10 mouse cellular contexts compared by ENCODE assay signal in genomic region chr14:57529086-57529785, GRCm38 (mm10). TPM values are rescaled to one million over a fixed set of nuclear protein-coding genes. Genes with fewer than 3 reads are reported as not detected.
DNase-seq lines count a peak whose midpoint lies in the region; ATAC-seq and TF ChIP-seq lines count a peak whose summit lies in the region.
"Had no signal": no experiment of that assay in that cellular context is flagged by ENCODE, and none has a peak within 500 bp of the region (broad histone marks: within the 10 kb centered on the region; RNA-seq: fewer than 3 reads in every experiment).

No protein-coding gene starts in this region.

- no peaks in the 10 kb centered on the region for H3K9me3 ChIP-seq in kidney, embryonic 15.5 days (replicated peaks)
- no peaks in the 10 kb centered on the region for H3K9me3 ChIP-seq in MEL (replicated peaks; ENCODE audit: insufficient read depth, low read length)
- H3K9me3 ChIP-seq in hindbrain, embryonic 12.5 days (replicated peaks): no peaks in the 10 kb centered on the region
- H3K9me3 ChIP-seq in forebrain, postnatal 0 days (ENCODE audit: low read length): no peaks in the 10 kb centered on the region
- H3K9me3 ChIP-seq: lung, embryonic 15.5 days had no signal

- H3K36me3 ChIP-seq in kidney, embryonic 15.5 days: no peaks in the 10 kb centered on the region
- H3K36me3 ChIP-seq in MEL (ENCODE audit: control insufficient read depth in 1 of 2, insufficient read depth in 2 of 2, low read length in 2 of 2): peaks cover 0 to 6% of the 10 kb centered on the region in 2 experiments; a peak in 2 of 4 replicates
- H3K36me3 ChIP-seq in hindbrain, embryonic 12.5 days: no peaks in the 10 kb centered on the region
- peaks cover 5% of the 10 kb centered on the region for H3K36me3 ChIP-seq in forebrain, postnatal 0 days (ENCODE audit: insufficient read depth)
- H3K36me3 ChIP-seq: lung, embryonic 15.5 days had no signal

- no peak overlapping the region for H3K27ac ChIP-seq in kidney, embryonic 15.5 days
- no peak overlapping the region for H3K27ac ChIP-seq in MEL (ENCODE audit: control insufficient read depth, low read depth, low read length)
- H3K27ac ChIP-seq in gastrocnemius, adult 2 months: peak overlapping the region; percentile 38; the same call in 1 of the 2 replicates
- no peak overlapping the region for H3K27ac ChIP-seq in hindbrain, embryonic 12.5 days
- no peak overlapping the region for H3K27ac ChIP-seq in forebrain, postnatal 0 days (ENCODE audit: low read depth, low read length)
- H3K27ac ChIP-seq: lung, embryonic 15.5 days had no signal

- ATAC-seq in kidney, embryonic 15.5 days (replicated peaks; ENCODE audit: low FRiP score): no peak
- ATAC-seq in hindbrain, embryonic 12.5 days (ENCODE audit: low FRiP score): no peak
- ATAC-seq in forebrain, postnatal 0 days: no peak
- ATAC-seq: Patski had no signal

- TF ChIP-seq RAD21 in MEL (IDR thresholded peaks at IDR 0.05; ENCODE audit: low read depth, low read length): no peak

- no peak for TF ChIP-seq EP300 in MEL (IDR thresholded peaks at IDR 0.05; ENCODE audit: low read depth in 1 of 2, low read length in 2 of 2)

- TF ChIP-seq POLR2A in MEL (IDR thresholded peaks at IDR 0.05; ENCODE audit: control insufficient read depth in 1 of 2, insufficient read depth in 1 of 2, low read depth in 1 of 2, low read length in 2 of 2, poor library complexity in 1 of 2): no peak

- no peaks in the 10 kb centered on the region for H3K79me2 ChIP-seq in MEL (ENCODE audit: control insufficient read depth, insufficient read depth, low read length, poor library complexity)

- no peak for TF ChIP-seq CTCF in MEL (IDR thresholded peaks at IDR 0.05 in 2 of 3, conservative IDR thresholded peaks at IDR 0.05 in 1 of 3; ENCODE audit: control insufficient read depth in 1 of 3, insufficient read depth in 1 of 3, low read depth in 2 of 3, low read length in 3 of 3, poor library complexity in 1 of 3, severe bottlenecking in 1 of 3)
- TF ChIP-seq CTCF in gastrocnemius, adult 2 months (IDR thresholded peaks at IDR 0.05): no peak
- TF ChIP-seq CTCF in forebrain, postnatal 0 days (IDR thresholded peaks at IDR 0.05; ENCODE audit: low read depth): no peak

- H3K4me1 ChIP-seq in kidney, embryonic 15.5 days: peaks cover 23% of the 10 kb centered on the region
- H3K4me1 ChIP-seq in MEL (ENCODE audit: control insufficient read depth in 1 of 2, insufficient read depth in 2 of 2, low read length in 2 of 2): peaks cover 2 to 23% of the 10 kb centered on the region in 2 experiments; a peak in 3 of 4 replicates
- peaks cover 9% of the 10 kb centered on the region for H3K4me1 ChIP-seq in hindbrain, embryonic 12.5 days
- H3K4me1 ChIP-seq in forebrain, postnatal 0 days (ENCODE audit: insufficient read depth): 0 out of 2 replicates have a peak, but pooled peaks cover 11% of the 10 kb centered on the region

- peaks cover 9% of the 10 kb centered on the region for H3K27me3 ChIP-seq in kidney, embryonic 15.5 days
- H3K27me3 ChIP-seq in MEL (ENCODE audit: control insufficient read depth in 1 of 2, insufficient read depth in 2 of 2, low read length in 2 of 2): peaks cover 4% of the 10 kb centered on the region in 2 experiments; a peak in 1 of 4 replicates
- H3K27me3 ChIP-seq in hindbrain, embryonic 12.5 days: peaks cover 26% of the 10 kb centered on the region
- no peaks in the 10 kb centered on the region for H3K27me3 ChIP-seq in forebrain, postnatal 0 days (ENCODE audit: insufficient read depth, low read length)
- H3K27me3 ChIP-seq: lung, embryonic 15.5 days had no signal

- no peak overlapping the region for H3K4me2 ChIP-seq in kidney, embryonic 15.5 days
- H3K4me2 ChIP-seq in hindbrain, embryonic 12.5 days (replicated peaks): no peak overlapping the region
- H3K4me2 ChIP-seq in forebrain, postnatal 0 days (ENCODE audit: low read depth): no peak overlapping the region
- H3K4me2 ChIP-seq: lung, embryonic 15.5 days had no signal

- intact Hi-C loops in gastrocnemius, adult 2 months (cut with DNase I): no loop called here
- intact Hi-C loops in left cerebral cortex, postnatal 25 days (cut with DNase I): loop anchor here (5.0 kb wide), 1 partner anchor 52 kb away; no protein-coding TSS in a partner anchor

- no peak overlapping the region for H3K9ac ChIP-seq in kidney, embryonic 15.5 days
- peak overlapping the region; percentile 45 for H3K9ac ChIP-seq in MEL (ENCODE audit: control insufficient read depth, low read depth, low read length, poor library complexity, severe bottlenecking)
- H3K9ac ChIP-seq in hindbrain, embryonic 12.5 days: no peak overlapping the region
- H3K9ac ChIP-seq in forebrain, postnatal 0 days: no peak overlapping the region
- H3K9ac ChIP-seq: lung, embryonic 15.5 days had no signal

- WGBS in kidney, embryonic 15.5 days: 43% methylated on average over 10 of the region's 10 CpGs
- 53% methylated on average over 10 of the region's 10 CpGs for WGBS in hindbrain, embryonic 12.5 days
- 44% methylated on average over 10 of the region's 10 CpGs for WGBS in forebrain, postnatal 0 days

- no peak overlapping the region for H3K4me3 ChIP-seq in kidney, embryonic 15.5 days (replicated peaks)
- peak overlapping the region; percentile 11 to 12; a peak in 1 of 4 replicates for H3K4me3 ChIP-seq in MEL (ENCODE audit: control insufficient read depth in 1 of 2, insufficient read depth in 1 of 2, low read depth in 2 of 2, low read length in 2 of 2)
- H3K4me3 ChIP-seq in gastrocnemius, adult 2 months: no peak overlapping the region
- H3K4me3 ChIP-seq in hindbrain, embryonic 12.5 days: no peak overlapping the region
- H3K4me3 ChIP-seq in forebrain, postnatal 0 days (ENCODE audit: low read depth, low read length): no peak overlapping the region
- H3K4me3 ChIP-seq: lung, embryonic 15.5 days had no signal

- peak; percentile 29 for DNase-seq in kidney, postnatal 14 days
- peak; percentile 54 for DNase-seq in MEL (ENCODE audit: low read depth, low spot score)
- DNase-seq in gastrocnemius, adult 2 months: peak; percentile 54
- peak; percentile 56 to 83 for DNase-seq in left cerebral cortex, postnatal 25 days (ENCODE audit: low spot score in 2 of 2)
- DNase-seq in thymus, adult 18-20 months: no peak
- no peak for DNase-seq in forebrain, postnatal 0 days

TF ChIP-seq in MEL, 35 proteins besides CTCF, POLR2A, EP300 and RAD21 (continues in another document):
- TF ChIP-seq MEF2A (IDR thresholded peaks at IDR 0.05; ENCODE audit: extremely low read depth, insufficient replicate concordance, low read depth, low read length, poor library complexity, severe bottlenecking): no peak
- no peak for TF ChIP-seq SMC3 (IDR thresholded peaks at IDR 0.05; ENCODE audit: low read depth, low read length)
- TF ChIP-seq ETS1 (IDR thresholded peaks at IDR 0.05; ENCODE audit: low read depth, low read length): no peak
- no peak for TF ChIP-seq RCOR1 (IDR thresholded peaks at IDR 0.05; ENCODE audit: low read depth, low read length)
- TF ChIP-seq NRF1 (IDR thresholded peaks at IDR 0.05; ENCODE audit: insufficient read depth, low read depth, low read length, poor library complexity, severe bottlenecking): no peak
- no peak for TF ChIP-seq CHD2 (IDR thresholded peaks at IDR 0.05; ENCODE audit: low read length)
- TF ChIP-seq BHLHE40 (IDR thresholded peaks at IDR 0.05; ENCODE audit: borderline replicate concordance, low read depth, low read length): no peak
- TF ChIP-seq TBP (IDR thresholded peaks at IDR 0.05; ENCODE audit: low read depth, low read length): 0 out of 2 replicates have a peak, but pooled peaks have one; percentile 28
- no peak for TF ChIP-seq UBTF (IDR thresholded peaks at IDR 0.05; ENCODE audit: borderline replicate concordance, insufficient read depth, low read depth, low read length)
- no peak for TF ChIP-seq POLR2AphosphoS2 (IDR thresholded peaks at IDR 0.05; ENCODE audit: low read length)
- TF ChIP-seq NELFE (IDR thresholded peaks at IDR 0.05; ENCODE audit: low read depth, low read length): no peak
- no peak for TF ChIP-seq USF2 (IDR thresholded peaks at IDR 0.05; ENCODE audit: borderline replicate concordance in 1 of 2, insufficient read depth in 1 of 2, low read depth in 1 of 2, low read length in 2 of 2)
- TF ChIP-seq ZNF384 (IDR thresholded peaks at IDR 0.05; ENCODE audit: low read depth, low read length): no peak
- no peak for TF ChIP-seq JUND (IDR thresholded peaks at IDR 0.05; ENCODE audit: low read depth, low read length)
- TF ChIP-seq KAT2A (conservative IDR thresholded peaks at IDR 0.05; ENCODE audit: low read depth, low read length): no peak
- TF ChIP-seq TAL1 (IDR thresholded peaks at IDR 0.05; ENCODE audit: low read length): no peak
- peak; percentile 97 for TF ChIP-seq MAX (IDR thresholded peaks at IDR 0.05; ENCODE audit: low read length)
- no peak for TF ChIP-seq ZKSCAN1 (IDR thresholded peaks at IDR 0.05; ENCODE audit: low read depth, low read length)
- no peak for TF ChIP-seq GATA1 (IDR thresholded peaks at IDR 0.05; ENCODE audit: low read depth, low read length)
- TF ChIP-seq E2F4 (IDR thresholded peaks at IDR 0.05; ENCODE audit: borderline replicate concordance, low read depth, low read length): no peak

RNA-seq across cellular contexts. Expression of gene Il17d, which starts 4.7 kb away (rescaled TPM):
- polyA plus RNA-seq in kidney, embryonic 15.5 days (2015; fragmentation: Nextera tagmentation; extraction: Ambion mirVana): 2.1 and 2.9 TPM in 2 replicates
- total RNA-seq in MEL (2012; rRNA removed): 0.29 and 0.54 TPM in 2 replicates
- 1 to 10 TPM in 1 of 2 experiments, not detected in 1; 2.2 TPM for polyA plus RNA-seq in MEL (2012; ENCODE audit: insufficient read depth in 1 of 2, insufficient read length in 2 of 2, low read depth in 1 of 2, low replicate concordance in 2 of 2, missing spikeins in 1 of 2)
- 1 to 10 TPM in 1 of 2 experiments, under 1 TPM in 1; 0.64 to 1.4 TPM for total RNA-seq in gastrocnemius, adult 2 months (2021)
- 10 to 100 TPM; 15.2 to 15.8 TPM for total RNA-seq in left cerebral cortex, postnatal 25 days (2021)
- 4.6 and 4.8 TPM in 2 replicates for polyA plus RNA-seq in hindbrain, embryonic 12.5 days (2016; fragmentation: Nextera tagmentation; extraction: Ambion mirVana)
- total RNA-seq in forebrain, postnatal 0 days (2014; rRNA removed): 38.8 and 47.6 TPM in 2 replicates
- polyA plus RNA-seq in forebrain, postnatal 0 days (2015; fragmentation: Nextera tagmentation; extraction: Ambion mirVana): 8.5 and 9.8 TPM in 2 replicates

RNA-seq across cellular contexts. Expression of gene Eef1akmt1, which starts 42.2 kb away (rescaled TPM):
- 82.3 and 89.2 TPM in 2 replicates for polyA plus RNA-seq in kidney, embryonic 15.5 days (2015; fragmentation: Nextera tagmentation; extraction: Ambion mirVana)
- total RNA-seq in MEL (2012; rRNA removed): 40.6 and 44.0 TPM in 2 replicates
- 10 to 100 TPM in 1 of 2 experiments, not detected in 1; 51.0 TPM for polyA plus RNA-seq in MEL (2012; ENCODE audit: insufficient read depth in 1 of 2, insufficient read length in 2 of 2, low read depth in 1 of 2, low replicate concordance in 2 of 2, missing spikeins in 1 of 2)
- 10 to 100 TPM; 36.1 to 37.1 TPM for total RNA-seq in gastrocnemius, adult 2 months (2021)
- 10 to 100 TPM; 35.8 to 36.3 TPM for total RNA-seq in left cerebral cortex, postnatal 25 days (2021)
- 65.6 and 80.2 TPM in 2 replicates for polyA plus RNA-seq in hindbrain, embryonic 12.5 days (2016; fragmentation: Nextera tagmentation; extraction: Ambion mirVana)
- 45.7 and 58.4 TPM in 2 replicates for total RNA-seq in forebrain, postnatal 0 days (2014; rRNA removed)
- polyA plus RNA-seq in forebrain, postnatal 0 days (2015; fragmentation: Nextera tagmentation; extraction: Ambion mirVana): 82.9 and 84.9 TPM in 2 replicates

Comparison
In these comparisons a context has a peak if more than half of its experiments do, and no peak if none do; other contexts are left out.
1. DNase-seq: peak in kidney, postnatal 14 days (single experiment), MEL (single experiment), gastrocnemius, adult 2 months (single experiment) and left cerebral cortex, postnatal 25 days (2 of 2); none in thymus, adult 18-20 months (0 of 2) and forebrain, postnatal 0 days (single experiment).
2. H3K4me3 ChIP-seq: peak in MEL (2 of 2); none in kidney, embryonic 15.5 days (single experiment), gastrocnemius, adult 2 months (single experiment), hindbrain, embryonic 12.5 days (single experiment) and forebrain, postnatal 0 days (single experiment).
3. RNA of gene Il17d, which starts 4.7 kb away (total RNA-seq): 38.8 to 47.6 TPM in forebrain, postnatal 0 days and 15.2 to 15.8 TPM in left cerebral cortex, postnatal 25 days; 0.64 to 1.4 TPM in gastrocnemius, adult 2 months and 0.29 to 0.54 TPM in MEL; every median in the first group is over 4 times any median in the second.